Mouse (Mus musculus) left cerebral cortex, adult 2 months (tissue): ENCODE results near the gene Dcun1d1. TPM values are rescaled to one million over a fixed set of nuclear protein-coding genes. Genes with fewer than 3 reads are reported as not detected.

ENCODE experiments used
- DNase-seq, 2 experiments: peaks; one replicate each; pipeline ENCODE4 v3.0.0; 2021 to 2022; ENCODE audit warnings: low spot score in 2 of 2, mixed read lengths in 1 of 2; ENCODE audit errors: extremely low spot score in 1 of 2
- H3K27ac ChIP-seq: fragments of 200-600 bp; 2 replicates; pipeline ENCODE4 v1.8.1; 2022
- H3K4me3 ChIP-seq: fragments of 200-600 bp; 2 replicates; pipeline ENCODE4 v1.8.1; 2022
- CTCF ChIP-seq: fragments of 200-600 bp; IDR thresholded peaks from 2 replicates; pipeline ENCODE4 v1.8.1; 2022; ENCODE audit warnings: antibody characterized with exemption, mild to moderate bottlenecking, moderate library complexity
- intact Hi-C: fragments of 180-260 bp; cut with DNase I; formaldehyde crosslinking; loops from one replicate; pipeline ENCODE4 v1.15.1; 2025
- total RNA-seq, 2 experiments: library from RNA; stranded (reverse); gene quantifications; 2 replicates each; pipeline ENCODE4 v1.2.3; 2021

Dcun1d1 gene
- total RNA-seq, 2 experiments from 2014 or later, result 70.2 to 77.4 TPM

DNA sequence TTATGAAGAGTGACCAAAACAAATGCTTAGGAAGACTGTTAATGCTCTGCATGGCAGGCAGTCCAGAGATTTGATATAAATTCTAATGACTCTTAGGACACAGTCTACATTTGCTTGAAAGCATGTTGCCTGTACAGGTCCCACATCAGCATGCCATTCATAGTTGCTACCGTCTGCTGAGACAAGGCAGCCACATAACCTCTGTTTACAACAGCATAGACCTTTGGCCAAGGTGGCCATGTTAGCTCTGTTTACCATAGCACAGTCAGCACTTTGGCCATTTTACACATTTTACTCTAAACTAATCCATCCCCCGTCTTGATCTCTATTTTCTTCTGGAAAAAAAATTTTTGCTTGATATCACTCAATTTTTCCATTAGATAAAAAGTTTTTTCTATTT, 47.7 kb downstream of the Dcun1d1 start:
- no peak overlapping the region for H3K4me3 ChIP-seq
- DNase-seq, result no peak
- no peak overlapping the region for H3K27ac ChIP-seq
- intact Hi-C loops, result no loop called here
- no peak for TF ChIP-seq CTCF

DNA sequence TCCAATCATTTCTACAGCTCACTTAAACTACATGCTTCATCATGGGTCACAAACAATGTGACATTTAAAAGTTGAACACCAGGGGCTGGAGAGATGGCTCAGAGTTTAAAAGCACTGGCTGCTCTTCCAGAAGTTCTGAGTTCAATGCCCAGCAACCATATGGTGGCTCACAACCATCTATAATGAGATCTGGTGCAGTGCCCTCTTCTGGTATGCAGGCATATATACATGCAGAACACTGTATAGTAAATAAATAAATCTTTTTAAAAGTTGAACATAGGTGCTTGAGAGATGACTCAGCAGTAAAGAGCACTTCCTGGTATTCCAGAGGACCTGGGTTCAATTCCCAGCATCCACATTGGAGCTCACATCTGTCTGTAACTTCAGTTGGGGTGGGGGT, 54.0 kb downstream of the Dcun1d1 start:
- no peak for DNase-seq
- intact Hi-C loops, result no loop called here
- H3K27ac ChIP-seq, result no peak overlapping the region
- no peak overlapping the region for H3K4me3 ChIP-seq
- TF ChIP-seq CTCF, result peak; percentile 26

DNA sequence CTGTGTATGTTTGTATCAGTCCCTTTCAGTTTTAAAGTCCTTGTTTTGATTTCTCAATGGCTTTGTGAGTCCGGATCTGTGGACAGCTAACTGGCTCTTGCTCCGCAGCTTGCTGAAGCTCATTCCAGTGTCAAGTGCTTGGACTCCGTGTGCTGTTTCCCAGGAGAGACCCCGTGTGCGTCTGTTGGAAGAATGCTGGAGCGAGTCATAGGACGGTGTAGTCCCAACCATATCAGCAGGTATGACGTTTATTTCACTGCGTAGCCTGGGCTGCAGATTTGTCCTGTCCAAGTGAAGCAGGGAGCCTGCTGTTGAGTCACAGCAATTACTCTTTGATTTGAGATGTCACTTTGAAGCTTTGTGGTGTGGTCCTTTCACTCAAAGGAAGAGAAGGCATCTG, 87.9 kb downstream of the Dcun1d1 start:
- TF ChIP-seq CTCF, result no peak
- intact Hi-C loops, result no loop called here
- Histone ChIP-seq H3K4me3 (no peak overlapping the region), H3K27ac (no peak overlapping the region)
- DNase-seq, result no peak

Other genes starting within 250 kb of the Dcun1d1 start
- gene Atp11b, start 183.3 kb downstream of the Dcun1d1 start, total RNA-seq, result 100 to 1,000 TPM; 110 to 123 TPM
- 10 to 100 TPM; 35.4 to 43.6 TPM for gene Mccc1, start 63.2 kb upstream of the Dcun1d1 start, total RNA-seq
- gene Ccdc144b, start 116.1 kb upstream of the Dcun1d1 start, total RNA-seq, result not detected
- gene Acad9, start 128.5 kb upstream of the Dcun1d1 start, total RNA-seq, result 10 to 100 TPM; 45.6 to 48.2 TPM
- 10 to 100 TPM; 17.7 to 19.6 TPM for gene D3Ertd254e, start 213.6 kb upstream of the Dcun1d1 start, total RNA-seq